Mouse (Mus musculus) embryonic stem cell, embryonic (primary cell): Measurements from ENCODE around the gene Hsf4.

ENCODE experiments used
- CTCF ChIA-PET, 4 experiments: fragments of 300-600 bp in 2 of 4; fragments of 350-600 bp in 2 of 4; sonication (Branson Sonifier 250); formaldehyde crosslinking; loops; one replicate each; lab custom pipeline; 2022; ENCODE audit warnings: inconsistent platforms in 2 of 4; lab: Charles Lee
- POLR2A ChIA-PET, 4 experiments: fragments of 300-600 bp in 2 of 4; fragments of 350-600 bp in 2 of 4; sonication (Branson Sonifier 250); formaldehyde crosslinking; loops; one replicate each; lab custom pipeline; 2022; ENCODE audit warnings: antibody characterized with exemption in 4 of 4, inconsistent platforms in 1 of 4; lab: Charles Lee

Hsf4 gene

GRCm38 (mm10) chr8:105313622-105314402 lies 44.2 kb downstream of the Hsf4 start:
- ChIA-PET CTCF (interaction anchor here in 1 of 4 experiments (0.6 kb wide), 1 partner anchor 276 kb away, joined by 6 read pairs; no protein-coding TSS in a partner anchor), POLR2A (interaction anchor here in 3 of 4 experiments (0.5 to 2.4 kb wide), 6 partner anchors 9 to 508 kb away, joined by 3 to 17 read pairs (median 5); no protein-coding TSS in a partner anchor)

GRCm38 (mm10) chr8:105315073-105315769 lies 45.6 kb downstream of the Hsf4 start:
- POLR2A ChIA-PET, result interaction anchor here in 3 of 4 experiments (0.7 to 2.8 kb wide), 11 partner anchors 9 to 24 kb away, joined by 3 to 7 read pairs (median 4); partner anchors contain the start of gene E2f4 (in 1 of the 3)
- CTCF ChIA-PET, result interaction anchor here in 1 of 4 experiments (0.6 kb wide), 1 partner anchor 24 kb away, joined by 3 read pairs; no protein-coding TSS in a partner anchor

GRCm38 (mm10) chr8:105317941-105318340 lies 48.3 kb downstream of the Hsf4 start:
- ChIA-PET POLR2A (interaction anchor here in 2 of 4 experiments (0.6 to 2.2 kb wide), 8 partner anchors 9 to 148 kb away, joined by 3 to 6 read pairs (median 4); partner anchors contain the start of genes E2f4 (in 1 of the 2), Lrrc29 (in 1 of the 2) and Tmem208 (in 1 of the 2)), CTCF (no interaction called here)

- POLR2A ChIA-PET, result interaction anchor here in 2 of 4 experiments (1.0 to 1.9 kb wide), 3 partner anchors 11 to 21 kb away, joined by 3 to 5 read pairs (median 3); partner anchors contain the start of gene E2f4 (in 1 of the 2)
- CTCF ChIA-PET, result no interaction called here
Observed at GRCm38 (mm10) chr8:105318662-105319190, 49.1 kb downstream of the Hsf4 start.

GRCm38 (mm10) chr8:105323183-105323582 lies 53.6 kb downstream of the Hsf4 start:
- CTCF ChIA-PET, result interaction anchor here in 1 of 4 experiments (0.6 kb wide), 2 partner anchors 22 to 35 kb away, joined by 3 to 6 read pairs; no protein-coding TSS in a partner anchor
- POLR2A ChIA-PET, result interaction anchor here in 2 of 4 experiments (0.6 to 1.3 kb wide), 3 partner anchors 11 to 18 kb away, joined by 3 to 6 read pairs (median 3); partner anchors contain the start of gene Elmo3 (in 1 of the 2)
